Mouse (Mus musculus): ENCODE measurements around the gene Cfp. TPM values are rescaled to one million over a fixed set of nuclear protein-coding genes. Genes with fewer than 3 reads are reported as not detected.

The Cfp gene
- polyA plus RNA-seq, 1 experiment, result 153 TPM

DNA sequence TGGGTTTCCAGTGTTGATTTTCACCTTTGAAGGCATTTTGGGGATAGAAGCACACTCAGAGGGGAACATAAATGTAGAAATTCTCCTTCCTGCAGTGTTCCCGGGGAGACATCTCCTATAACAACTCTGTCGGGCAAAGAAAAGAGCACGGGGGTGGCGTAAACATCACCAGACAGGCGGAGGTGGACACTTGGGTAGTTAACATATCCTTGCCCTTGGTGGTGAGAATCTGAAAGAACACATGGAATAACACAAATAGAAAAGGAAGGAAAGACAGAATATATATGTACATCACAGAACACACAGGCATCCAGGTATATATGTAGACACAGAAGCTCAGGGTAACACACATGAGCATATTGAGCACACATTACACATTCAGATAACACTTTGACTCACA is 10.0 kb downstream of the Cfp start:
- H3K4me1 ChIP-seq, result peaks cover 13% of the 10 kb centered on the region
- peaks cover 14% of the 10 kb centered on the region for H3K36me3 ChIP-seq (replicated peaks; ENCODE audit: low read length)
- H3K9me3 ChIP-seq, result peaks cover 7% of the 10 kb centered on the region; the same call in 1 of the 2 replicates
- H3K27me3 ChIP-seq (replicated peaks), result peaks cover 41% of the 10 kb centered on the region
- peak overlapping the region; percentile 91 for H3K4me3 ChIP-seq (replicated peaks)
- TF ChIP-seq GATA1 (IDR thresholded peaks at IDR 0.05; ENCODE audit: borderline replicate concordance, low read length) (no peak), FLI1 (IDR thresholded peaks at IDR 0.05; ENCODE audit: low read length) (no peak)

DNA sequence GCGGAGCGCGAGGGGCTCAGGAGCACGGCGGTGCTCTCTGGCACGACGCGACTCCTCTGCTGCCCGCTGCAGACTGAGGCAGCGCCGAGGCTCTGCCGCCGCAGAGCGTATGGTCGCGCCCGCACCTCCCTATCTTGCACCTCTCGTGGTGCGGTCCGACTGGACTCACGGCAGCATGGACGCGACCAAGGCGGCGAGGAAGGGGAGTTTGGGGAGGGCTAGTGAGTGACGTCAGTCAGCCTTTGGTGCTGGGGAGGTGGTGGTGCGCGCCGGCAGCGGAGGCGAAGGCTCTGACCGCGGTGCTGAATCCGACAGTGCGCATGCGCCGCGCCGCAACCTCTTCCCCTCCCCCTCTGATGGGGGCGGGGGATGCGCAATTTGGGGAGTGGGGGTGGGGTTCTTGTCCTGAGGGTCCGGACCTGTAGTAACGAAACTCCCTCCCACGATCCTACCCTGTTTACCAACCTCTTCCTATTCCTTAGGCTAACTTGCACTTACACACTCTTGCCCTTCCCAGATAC is 10.5 kb downstream of the Cfp start, which contains the start of gene Syn1:
Syn1 (minus strand) TSS at position 161 of the 521 bp plus-strand sequence.
- peaks cover 10% of the 10 kb centered on the region for H3K36me3 ChIP-seq (replicated peaks; ENCODE audit: low read length)
- H3K27me3 ChIP-seq (replicated peaks), result peaks cover 43% of the 10 kb centered on the region
- TF ChIP-seq FLI1 (IDR thresholded peaks at IDR 0.05; ENCODE audit: low read length), result no peak
- no peak for TF ChIP-seq GATA1 (IDR thresholded peaks at IDR 0.05; ENCODE audit: borderline replicate concordance, low read length)
- peaks cover 13% of the 10 kb centered on the region for H3K4me1 ChIP-seq
- H3K9me3 ChIP-seq, result peaks cover 7% of the 10 kb centered on the region; the same call in 1 of the 2 replicates
- H3K4me3 ChIP-seq (replicated peaks), result peak within 1 kb of the TSS; percentile 91

DNA sequence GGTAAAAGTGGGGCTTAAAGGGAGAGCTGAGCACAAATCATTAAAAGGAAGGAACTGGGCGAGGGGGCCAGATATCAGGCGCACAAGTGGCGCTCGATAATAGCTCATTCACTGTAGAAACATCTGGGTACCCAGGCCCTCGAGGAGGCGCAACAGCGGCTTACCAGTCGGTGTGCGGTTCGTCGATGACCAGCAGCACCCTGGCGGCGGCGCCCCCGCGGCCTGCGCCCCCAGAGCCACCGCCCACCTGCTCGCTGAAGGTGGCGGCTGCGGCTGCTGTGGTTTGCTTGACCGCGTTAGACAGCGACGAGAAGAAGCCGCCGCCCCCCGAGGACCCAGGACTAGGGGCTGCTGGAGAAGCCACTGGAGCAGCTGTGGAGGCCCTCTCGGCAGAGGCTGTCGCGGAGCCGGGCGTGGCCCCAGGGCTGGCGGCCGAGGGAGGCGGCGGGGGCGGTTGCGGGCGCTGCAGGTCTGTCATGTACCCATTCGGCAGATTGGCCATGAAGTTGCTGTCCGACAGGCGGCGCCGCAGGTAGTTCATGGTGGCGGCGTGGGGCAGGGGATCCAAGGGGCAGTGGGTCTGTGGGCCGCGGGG is 11.0 kb downstream of the Cfp start:
- Histone ChIP-seq H3K9me3 (peaks cover 7% of the 10 kb centered on the region; the same call in 1 of the 2 replicates), H3K4me1 (peaks cover 13% of the 10 kb centered on the region), H3K4me3 (replicated peaks) (peak overlapping the region; percentile 91), H3K27me3 (replicated peaks) (peaks cover 47% of the 10 kb centered on the region), H3K36me3 (replicated peaks; ENCODE audit: low read length) (peaks cover 6% of the 10 kb centered on the region)
- TF ChIP-seq FLI1 (IDR thresholded peaks at IDR 0.05; ENCODE audit: low read length) (no peak), GATA1 (IDR thresholded peaks at IDR 0.05; ENCODE audit: borderline replicate concordance, low read length) (no peak)

- H3K4me3 ChIP-seq (replicated peaks), result no peak overlapping the region
- peaks cover 8% of the 10 kb centered on the region; the same call in 1 of the 2 replicates for H3K9me3 ChIP-seq
- H3K27me3 ChIP-seq (replicated peaks), result peaks cover 51% of the 10 kb centered on the region
- no peaks in the 10 kb centered on the region for H3K36me3 ChIP-seq (replicated peaks; ENCODE audit: low read length)
- H3K4me1 ChIP-seq, result peaks cover 3% of the 10 kb centered on the region
- TF ChIP-seq GATA1 (IDR thresholded peaks at IDR 0.05; ENCODE audit: borderline replicate concordance, low read length) (no peak), FLI1 (IDR thresholded peaks at IDR 0.05; ENCODE audit: low read length) (no peak)
These were observed 16.3 kb downstream of the Cfp start for GRCm38 (mm10) chrX:20915075-20915474.

DNA sequence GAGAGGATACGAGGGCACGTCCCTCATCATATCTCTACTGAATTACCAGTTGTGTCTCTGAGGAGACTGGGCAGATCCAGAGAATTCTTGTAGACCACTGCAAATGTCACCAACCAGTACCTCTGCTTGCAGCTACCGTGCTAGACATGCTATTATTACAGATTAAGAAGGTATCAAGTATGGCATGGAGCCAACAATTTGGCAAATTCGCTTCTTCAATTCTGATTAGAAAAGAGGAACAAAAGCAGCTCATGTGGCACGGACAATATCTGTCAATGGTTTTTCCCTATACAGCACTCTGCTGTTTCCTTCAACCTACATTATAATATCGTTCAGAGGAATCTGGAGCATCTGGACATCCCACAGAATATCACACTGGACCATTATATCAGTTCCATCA is 17.6 kb downstream of the Cfp start:
- H3K4me1 ChIP-seq, result peaks cover 5% of the 10 kb centered on the region
- no peaks in the 10 kb centered on the region for H3K36me3 ChIP-seq (replicated peaks; ENCODE audit: low read length)
- H3K27me3 ChIP-seq (replicated peaks), result peaks cover 45% of the 10 kb centered on the region
- no peak overlapping the region for H3K4me3 ChIP-seq (replicated peaks)
- TF ChIP-seq GATA1 (IDR thresholded peaks at IDR 0.05; ENCODE audit: borderline replicate concordance, low read length) (no peak), FLI1 (IDR thresholded peaks at IDR 0.05; ENCODE audit: low read length) (no peak)
- H3K9me3 ChIP-seq, result peaks cover 8% of the 10 kb centered on the region; the same call in 1 of the 2 replicates

DNA sequence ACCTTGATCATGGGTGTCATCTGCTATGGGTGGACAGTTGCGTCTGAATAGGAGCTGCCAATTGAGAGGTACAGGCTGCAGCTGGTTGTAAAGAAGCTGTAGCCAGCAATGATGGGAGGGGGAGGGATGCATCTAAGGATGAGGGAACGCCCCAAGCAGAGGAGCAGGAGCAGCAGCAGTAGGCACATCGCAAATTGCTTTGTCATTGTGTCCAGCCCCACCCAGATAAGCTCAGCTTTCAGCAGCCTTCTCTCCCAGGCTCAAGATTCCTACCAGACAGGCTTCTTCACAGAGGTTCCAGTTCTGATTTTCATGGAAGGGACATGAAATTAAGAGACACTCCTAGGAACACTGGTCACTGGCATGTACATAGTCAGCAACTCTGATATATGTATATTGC is 21.3 kb downstream of the Cfp start:
- Histone ChIP-seq H3K27me3 (replicated peaks) (peaks cover 30% of the 10 kb centered on the region), H3K4me3 (replicated peaks) (no peak overlapping the region), H3K4me1 (peaks cover 5% of the 10 kb centered on the region), H3K9me3 (peaks cover 8% of the 10 kb centered on the region; the same call in 1 of the 2 replicates), H3K36me3 (replicated peaks; ENCODE audit: low read length) (no peaks in the 10 kb centered on the region)
- TF ChIP-seq FLI1 (IDR thresholded peaks at IDR 0.05; ENCODE audit: low read length) (no peak), GATA1 (IDR thresholded peaks at IDR 0.05; ENCODE audit: borderline replicate concordance, low read length) (no peak)

Other genes with a start within 250 kb of the Cfp start
- gene Cdk16, start 243.6 kb downstream of the Cfp start, polyA plus RNA-seq (2012; ENCODE audit: insufficient read depth, low replicate concordance), result 64.1 and 119 TPM in 2 replicates
- gene Usp11, start 227.6 kb downstream of the Cfp start, polyA plus RNA-seq (2012; ENCODE audit: insufficient read depth, low replicate concordance), result 0.54 and 2.2 TPM in 2 replicates
- 9.4 and 43.5 TPM in 2 replicates for gene Araf, start 133.7 kb downstream of the Cfp start, polyA plus RNA-seq (2012; ENCODE audit: insufficient read depth, low replicate concordance)
- gene Timp1, start 61.4 kb downstream of the Cfp start, polyA plus RNA-seq (2012; ENCODE audit: insufficient read depth, low replicate concordance), result not detected in 2 replicates
- 1.8 and 4.0 TPM in 2 replicates for gene Syn1, start 10.6 kb downstream of the Cfp start, polyA plus RNA-seq (2012; ENCODE audit: insufficient read depth, low replicate concordance)
- 13.9 and 31.4 TPM in 2 replicates for gene Elk1, start 19.1 kb upstream of the Cfp start, polyA plus RNA-seq (2012; ENCODE audit: insufficient read depth, low replicate concordance)
- gene Uxt, start 30.5 kb upstream of the Cfp start, polyA plus RNA-seq (2012; ENCODE audit: insufficient read depth, low replicate concordance), result 40.1 TPM in 1 of 2 replicates, not detected in the other
- gene Zfp182, start 130.8 kb upstream of the Cfp start, polyA plus RNA-seq (2012; ENCODE audit: insufficient read depth, low replicate concordance), result 0.06 TPM in 1 of 2 replicates, not detected in the other
- not detected in 2 replicates for gene Spaca5, start 136.9 kb upstream of the Cfp start, polyA plus RNA-seq (2012; ENCODE audit: insufficient read depth, low replicate concordance)
- gene Zfp300, start 158.0 kb upstream of the Cfp start, polyA plus RNA-seq (2012; ENCODE audit: insufficient read depth, low replicate concordance), result not detected in 2 replicates
- gene Ssxa1, start 184.3 kb upstream of the Cfp start, polyA plus RNA-seq (2012; ENCODE audit: insufficient read depth, low replicate concordance), result not detected in 2 replicates
- gene Gm21876, start 244.1 kb upstream of the Cfp start, polyA plus RNA-seq (2012; ENCODE audit: insufficient read depth, low replicate concordance), result not detected in 2 replicates